Mouse (Mus musculus): ENCODE measurements around the gene Ntpcr. TPM values are rescaled to one million over a fixed set of nuclear protein-coding genes. Genes with fewer than 3 reads are reported as not detected.
A peak's percentile ranks its signal among the peaks of the same experiment; 100 is the strongest.

Ntpcr gene
- 10 to 100 TPM; 17.2 to 23.3 TPM for total RNA-seq (2021)
- long read RNA-seq, experiment 1, transcript Ntpcr-201 (5 exons, 1,155 nt): major isoform, 14 of 23 reads
- long read RNA-seq, experiment 1, partial matches to known transcripts: 2 of 23 reads
- long read RNA-seq, experiment 1, other reads (novel, unspliced or antisense): 6 of 23 reads
- long read RNA-seq, experiment 2, partial matches to known transcripts: 0 of 7 reads
- long read RNA-seq, experiment 2, other reads (novel, unspliced or antisense): 3 of 7 reads

DNA sequence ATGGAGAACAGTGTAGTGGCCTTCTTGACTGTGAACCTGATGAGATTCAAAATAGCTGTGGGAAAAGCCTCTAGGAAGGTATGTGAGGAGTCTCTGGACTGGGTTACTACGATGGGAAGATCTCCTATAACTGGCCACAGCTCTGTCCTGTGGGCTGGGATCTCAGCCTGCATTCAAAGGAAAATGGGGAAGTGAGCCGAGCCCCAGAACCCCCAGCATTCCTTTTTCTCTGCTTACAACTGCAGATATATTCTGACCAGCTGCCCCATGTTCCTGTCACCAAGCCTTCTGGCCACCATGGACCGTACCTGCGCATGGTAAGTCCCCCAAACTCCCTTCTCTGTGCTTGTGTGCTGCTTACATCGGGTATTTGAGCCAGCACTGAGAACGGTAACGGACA lies at the start of gene Ntpcr:
Gene Ntpcr, plus strand, starts transcription at position 218 of the 400 bp plus-strand sequence.
- DNase-seq: no peak

DNA sequence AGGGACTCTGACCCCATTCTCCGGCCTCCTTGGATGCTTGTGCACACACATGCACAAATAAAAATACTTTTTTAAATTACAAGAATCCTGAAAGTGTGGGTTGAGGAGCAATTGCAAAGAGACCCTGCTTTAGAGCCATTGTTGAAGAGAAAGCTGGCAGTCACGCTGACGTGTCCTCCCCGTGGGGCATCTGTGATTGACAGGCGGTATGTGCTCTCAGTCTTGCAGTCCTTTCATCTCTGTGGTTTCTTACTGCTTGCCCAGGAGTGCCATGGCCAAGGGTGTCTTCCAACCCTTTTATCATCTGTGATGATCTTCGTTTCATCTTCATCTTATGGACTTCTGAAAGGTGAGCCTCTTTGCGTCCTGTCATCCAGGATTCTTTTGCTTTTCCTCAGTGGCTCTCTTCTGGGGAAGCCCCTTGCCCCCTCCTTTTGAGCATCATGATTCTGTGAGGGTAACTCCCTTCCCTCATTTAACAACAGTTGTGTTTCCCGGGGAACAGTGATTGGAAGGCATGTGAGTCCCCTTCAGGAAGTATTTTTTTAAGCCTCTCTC lies 48.8 kb upstream of the Ntpcr start:
- no peak for DNase-seq

DNA sequence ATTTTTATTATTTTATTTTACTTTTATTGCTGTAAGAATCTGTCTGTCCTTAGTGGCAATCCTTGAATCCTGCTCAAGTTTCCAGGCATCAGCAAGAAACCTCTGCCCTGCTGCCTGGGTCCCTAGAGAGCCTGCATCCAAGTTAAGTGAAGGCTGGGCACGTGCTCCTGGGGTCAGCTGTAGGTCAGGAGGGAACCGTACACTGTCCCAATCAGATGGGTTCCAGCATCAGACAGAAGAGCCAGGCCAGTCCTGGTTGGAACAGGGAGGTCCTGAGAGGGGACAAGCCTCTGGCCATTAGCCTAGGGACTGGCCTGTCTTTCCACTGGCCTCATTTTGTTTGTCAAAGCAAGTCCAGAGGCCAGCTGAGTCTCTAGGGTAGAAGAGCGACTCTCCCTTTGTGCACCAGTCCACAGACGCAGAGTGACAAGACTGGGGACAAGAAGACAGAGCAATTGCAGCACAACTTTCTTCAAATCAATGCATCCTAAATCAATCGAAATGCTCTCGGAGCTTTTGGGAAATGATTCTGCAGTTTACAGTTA lies 44.5 kb upstream of the Ntpcr start:
- DNase-seq: no peak

DNA sequence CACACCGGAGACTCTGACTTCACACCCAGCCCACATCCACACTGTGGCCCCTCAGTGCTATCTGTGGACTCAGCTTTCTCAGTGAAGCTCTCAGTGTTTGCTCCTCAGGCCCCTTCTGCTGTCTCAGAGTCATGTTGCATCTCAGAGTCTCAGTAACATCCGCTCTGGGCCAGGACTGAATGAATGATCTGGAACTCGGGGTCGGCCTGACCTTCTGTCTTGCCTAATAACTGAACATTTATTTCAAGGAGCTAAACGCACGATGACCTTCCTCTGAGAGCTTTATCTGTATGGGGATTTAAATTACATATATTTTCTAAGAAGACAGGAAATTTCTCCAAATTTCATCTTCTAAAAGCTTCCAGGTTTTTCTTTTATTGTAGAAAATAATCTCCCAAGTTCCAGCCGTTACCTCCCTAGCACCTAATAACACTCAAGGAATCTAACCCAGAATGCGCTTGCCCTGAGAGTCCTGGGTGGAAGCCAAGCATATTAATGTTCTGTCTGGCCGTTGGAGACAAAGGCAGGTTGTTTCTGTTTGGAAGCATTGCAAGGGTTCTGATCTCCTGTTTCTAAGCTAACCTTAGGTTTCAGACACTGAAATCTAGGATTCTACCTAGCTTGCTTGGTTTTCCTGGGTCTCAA lies 43.4 kb upstream of the Ntpcr start:
- peak in 1 of 2 experiments; percentile 25 for DNase-seq

DNA sequence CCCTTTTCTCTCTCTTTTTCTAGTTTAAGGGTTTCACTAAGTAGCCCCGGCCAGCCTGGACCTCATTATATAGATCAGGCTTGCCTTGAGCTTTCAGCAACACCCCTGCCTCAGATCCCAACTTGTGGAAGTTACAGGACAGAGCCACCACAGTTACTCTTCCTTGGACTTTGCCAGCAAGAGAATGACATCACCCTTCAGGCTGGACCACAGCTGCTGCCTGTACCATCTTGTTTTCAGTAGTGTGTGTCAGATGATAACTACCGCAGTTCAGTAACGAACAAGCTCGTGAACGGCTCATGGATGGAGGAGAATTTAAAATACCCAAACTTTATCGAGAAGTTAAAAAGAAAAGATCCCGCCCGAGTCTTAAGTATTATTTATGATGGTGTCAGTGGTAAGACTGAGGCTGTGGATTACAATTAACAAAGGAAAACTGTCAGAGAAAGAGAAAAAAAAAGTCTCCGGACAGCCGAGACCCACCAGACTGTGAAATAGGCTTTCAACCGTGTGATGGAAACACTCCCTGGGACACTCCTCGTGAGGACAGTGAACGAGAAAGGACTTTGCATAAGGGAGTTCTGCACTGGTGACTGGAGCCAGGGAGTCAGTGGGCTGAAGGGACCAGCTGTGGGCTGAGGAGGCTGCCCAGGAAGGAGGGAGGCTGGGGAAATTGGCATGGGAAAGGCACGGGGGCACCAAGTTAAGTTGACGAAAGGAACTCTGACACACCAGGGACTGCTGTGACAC lies 39.4 kb upstream of the Ntpcr start:
- DNase-seq: no peak

DNA sequence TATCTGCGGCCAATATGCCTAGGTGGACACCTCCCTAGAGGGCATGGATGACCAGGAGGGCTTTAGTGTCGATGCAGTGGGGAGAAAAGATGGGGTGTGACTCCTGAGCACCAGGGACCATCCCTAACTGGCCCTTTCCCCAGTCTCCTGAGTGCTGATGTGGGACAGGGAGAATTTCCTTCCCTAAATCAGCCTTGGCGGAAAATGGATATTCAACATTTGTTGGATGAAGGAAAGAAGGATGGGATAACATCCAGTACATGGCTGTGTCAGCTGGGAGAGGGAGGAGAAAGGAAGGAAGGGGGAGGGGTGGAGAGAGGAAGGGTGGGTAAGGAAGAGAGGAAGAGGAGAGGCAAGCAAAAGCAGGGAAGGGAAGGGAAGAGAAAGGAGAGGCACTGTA lies 38.8 kb upstream of the Ntpcr start:
- no peak for DNase-seq

DNA sequence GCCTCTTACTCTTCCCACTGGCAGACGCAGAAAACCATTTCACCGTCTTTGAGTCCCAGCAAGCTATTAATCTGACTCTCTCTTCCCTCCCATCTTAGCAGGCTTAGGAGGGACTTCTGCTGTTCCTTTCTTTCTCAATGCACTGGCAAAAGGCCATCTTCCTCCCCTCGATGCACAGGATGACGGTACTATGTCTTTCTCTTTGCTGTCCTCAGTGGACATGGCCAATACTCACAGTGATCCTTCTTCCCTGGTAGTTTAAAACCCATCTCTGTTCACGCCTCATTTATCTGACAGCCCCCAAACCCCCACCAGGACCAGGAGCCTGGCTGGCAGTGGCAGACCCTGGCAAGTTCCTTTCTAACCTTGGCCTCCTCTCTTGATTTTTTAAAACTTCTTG lies 37.3 kb upstream of the Ntpcr start:
- DNase-seq: no peak

DNA sequence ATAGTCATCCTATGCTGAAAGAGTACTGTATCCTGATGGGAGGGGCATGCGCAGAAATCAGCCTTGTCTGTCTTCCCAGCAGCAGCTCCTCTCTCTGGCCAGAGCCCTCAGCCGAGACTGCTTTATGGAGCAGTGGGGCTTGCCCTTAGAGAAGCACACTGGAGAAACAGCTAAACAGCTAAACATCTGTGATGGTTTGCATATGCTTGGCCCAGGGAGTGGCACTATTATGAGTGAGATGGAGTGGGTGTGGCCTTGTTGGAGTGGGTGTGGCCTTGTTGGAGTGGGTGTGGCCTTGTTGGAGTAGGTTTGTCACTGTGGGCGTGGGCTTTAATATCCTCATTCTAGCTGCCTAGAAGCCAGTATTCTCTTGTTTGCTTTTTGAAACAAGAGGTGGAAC lies 36.6 kb upstream of the Ntpcr start:
- no peak for DNase-seq

DNA sequence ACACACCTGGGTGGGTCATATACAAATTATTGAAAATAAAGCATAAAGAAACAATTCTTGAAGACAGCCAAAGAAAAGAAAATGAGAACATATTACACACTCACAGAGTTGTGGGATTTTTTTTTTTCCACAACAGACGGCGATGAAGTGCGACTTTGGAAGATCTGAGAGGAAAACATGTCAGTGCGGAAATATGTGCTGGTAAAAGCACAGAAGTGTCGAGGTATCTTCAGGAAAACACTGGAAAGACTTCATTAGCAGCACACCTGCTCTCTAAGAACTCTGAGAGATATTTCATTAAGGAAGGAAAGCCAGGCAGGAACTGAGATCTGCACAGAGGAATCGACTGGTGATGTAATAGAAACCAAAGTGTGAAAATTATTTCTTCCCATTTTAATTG lies 33.8 kb upstream of the Ntpcr start:
- no peak for DNase-seq

DNA sequence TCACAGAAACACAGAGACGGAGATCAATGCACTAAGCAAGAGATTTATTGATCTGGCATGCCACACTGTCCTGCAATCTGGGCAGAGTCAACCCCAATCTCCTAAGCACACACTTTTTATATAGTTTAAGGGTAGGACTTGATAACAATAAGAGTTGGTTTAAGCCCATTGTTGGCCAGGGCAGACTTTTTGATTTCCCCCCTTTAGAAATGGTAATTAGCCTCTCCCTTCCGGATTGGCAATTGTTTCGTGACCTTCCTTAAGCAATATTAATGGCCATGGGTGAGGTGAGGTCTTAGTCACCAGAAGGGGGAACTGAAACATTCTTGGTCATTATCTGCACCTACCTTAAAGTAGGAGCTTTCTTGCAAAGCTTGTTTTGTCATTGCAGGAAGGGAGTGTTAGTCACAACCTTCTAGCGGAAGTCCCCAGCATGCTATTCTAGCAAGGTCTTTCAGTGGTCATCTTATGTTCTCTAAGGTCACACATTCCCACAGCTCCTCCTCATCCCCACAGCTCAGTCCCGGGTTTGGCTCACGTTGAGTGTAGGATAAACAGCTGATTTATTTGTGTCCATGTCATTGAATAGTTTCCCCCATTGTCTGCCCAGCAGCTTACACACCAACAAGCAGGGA lies 30.3 kb upstream of the Ntpcr start:
- no peak for DNase-seq

DNA sequence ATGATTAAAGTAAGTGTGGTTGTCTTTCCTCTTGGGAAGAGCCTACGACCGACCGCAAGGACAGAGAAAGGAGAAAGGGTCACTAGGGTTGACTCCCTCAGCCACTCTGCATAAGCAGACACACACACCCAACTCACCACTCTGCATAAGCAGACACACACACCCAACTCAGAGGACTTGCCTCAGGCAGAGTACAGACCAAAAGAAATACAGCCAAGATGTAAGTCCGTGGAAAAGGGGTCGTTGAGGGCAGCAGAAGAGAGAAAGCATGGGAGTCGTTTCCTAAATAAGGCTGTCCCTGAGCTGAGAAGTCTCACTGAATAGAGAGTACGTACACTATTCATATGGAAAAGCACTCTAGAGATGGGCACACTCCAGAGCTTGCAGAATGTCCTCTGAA lies 29.4 kb upstream of the Ntpcr start:
- DNase-seq: no peak

DNA sequence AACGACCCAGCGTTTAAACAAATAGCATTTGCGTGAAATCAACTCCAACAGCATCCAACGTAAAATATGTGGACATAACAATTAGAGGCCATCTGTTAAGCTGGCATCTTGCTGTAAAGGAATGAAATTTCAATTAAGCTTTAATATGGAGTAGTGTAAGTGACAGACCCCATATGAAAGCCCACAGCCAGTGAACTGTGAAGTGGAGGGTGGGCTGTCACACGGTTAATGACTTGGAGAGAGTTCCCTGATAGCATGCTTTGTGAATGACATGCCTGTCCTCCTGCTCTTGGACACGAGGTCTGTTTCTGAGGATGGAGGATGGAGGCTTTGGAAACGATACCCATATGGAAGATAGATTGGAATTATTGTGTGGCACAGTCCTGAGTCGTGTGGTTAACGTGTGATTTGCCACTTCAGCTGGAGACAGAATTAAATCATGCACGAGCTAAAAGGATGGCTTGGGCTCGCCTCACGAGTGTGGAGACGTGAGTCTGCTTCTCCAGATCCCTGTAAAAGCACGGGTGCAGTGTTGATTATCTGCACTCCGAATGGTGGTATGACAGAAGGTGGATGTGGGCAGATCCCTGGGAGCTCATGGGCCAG lies 26.8 kb upstream of the Ntpcr start:
- DNase-seq: no peak

DNA sequence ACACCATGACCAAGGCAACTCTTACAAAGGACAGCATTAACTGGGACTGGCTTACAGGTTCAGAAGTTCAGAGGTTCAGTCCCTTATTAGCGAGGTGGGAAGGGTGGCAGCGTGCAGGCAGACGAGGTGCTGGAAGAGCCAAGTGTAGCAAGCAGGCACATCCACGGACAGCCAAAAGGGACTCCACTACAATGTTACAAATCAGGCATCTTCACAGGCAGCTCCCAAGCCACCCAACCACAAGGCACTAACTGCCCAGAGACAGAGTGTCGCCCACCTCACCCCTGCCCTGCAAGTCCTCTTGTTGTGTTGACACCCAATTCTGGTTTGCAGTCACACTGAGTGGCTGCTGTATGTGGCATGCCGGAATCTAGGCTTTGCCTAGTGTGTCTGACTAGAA lies 25.3 kb upstream of the Ntpcr start:
- DNase-seq: no peak

DNA sequence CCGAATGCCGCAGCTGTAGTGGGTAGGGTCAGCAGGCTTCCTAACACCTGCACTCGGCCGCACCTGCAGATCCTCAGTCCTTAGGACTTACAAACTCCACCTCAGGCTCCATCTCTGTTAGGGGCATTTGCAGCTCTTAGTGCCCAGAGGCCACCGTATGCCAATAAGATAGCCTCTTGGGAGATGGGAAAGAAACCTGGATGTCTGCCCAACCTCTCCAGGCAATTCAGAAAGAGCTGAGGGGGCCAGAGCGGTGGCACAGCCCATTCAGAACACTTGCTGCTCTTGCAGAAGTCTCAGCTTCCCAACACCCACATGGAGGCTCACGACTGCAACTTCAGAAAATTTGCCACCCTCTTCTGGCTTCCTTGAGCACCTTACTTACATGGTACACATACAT lies 23.9 kb upstream of the Ntpcr start:
- no peak for DNase-seq

DNA sequence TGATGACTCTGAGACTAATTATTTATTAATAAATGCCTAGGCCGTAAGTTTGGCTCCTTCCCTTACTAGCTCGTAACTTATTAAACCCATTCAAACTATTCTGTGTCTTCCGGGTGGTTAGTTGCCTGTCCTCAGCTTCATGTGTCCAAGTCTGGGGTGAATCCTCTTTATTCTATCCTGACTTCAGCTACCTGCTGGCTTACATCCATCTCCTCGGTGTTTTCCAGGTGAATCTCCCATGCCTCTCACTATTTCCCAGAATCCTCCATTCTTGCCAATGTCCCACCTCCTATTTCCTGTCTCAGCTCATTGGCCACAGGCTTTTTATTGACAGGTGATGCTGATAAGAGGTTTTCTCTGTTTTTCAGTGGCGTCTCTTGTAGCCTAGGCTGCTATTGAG lies 20.6 kb upstream of the Ntpcr start:
- no peak for DNase-seq

DNA sequence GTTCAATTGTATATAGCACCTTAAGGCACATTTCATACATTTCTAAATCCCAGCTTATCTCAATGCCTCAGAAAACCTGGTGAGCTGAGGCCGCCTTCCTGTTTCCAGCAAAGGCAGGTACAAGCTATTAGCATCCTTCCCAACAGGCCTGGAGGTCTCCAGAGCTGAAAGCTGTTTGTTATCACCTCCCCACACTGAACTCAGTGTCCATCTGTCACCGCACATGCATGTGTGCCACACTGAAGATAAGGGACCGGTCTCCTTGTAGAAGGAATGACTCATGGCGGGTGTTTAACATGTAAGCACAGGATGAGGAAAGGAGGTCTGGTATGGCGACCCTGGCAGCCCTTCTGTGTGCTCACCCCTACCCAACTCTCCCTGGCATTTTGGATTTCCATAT lies 18.2 kb upstream of the Ntpcr start:
- no peak for DNase-seq

DNA sequence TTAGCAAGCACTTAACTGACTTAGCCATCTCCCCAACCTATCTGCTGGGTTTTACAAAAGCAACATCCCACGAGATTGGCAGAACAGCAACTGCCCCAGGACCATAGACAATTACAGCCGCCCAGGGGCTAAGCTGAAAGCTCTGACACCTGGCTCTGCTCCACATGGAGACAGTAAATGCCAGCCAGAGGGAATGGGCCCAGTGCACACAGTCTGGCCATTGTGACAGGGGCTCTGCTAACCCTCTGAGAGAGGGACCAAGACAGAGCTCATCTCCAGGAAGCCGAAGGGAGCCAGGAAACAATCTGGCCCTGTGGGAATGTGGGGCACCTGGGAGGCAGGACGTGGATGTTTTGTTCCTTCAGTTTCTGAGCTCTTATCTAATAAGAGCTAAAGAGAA lies 13.6 kb upstream of the Ntpcr start:
- no peak for DNase-seq

DNA sequence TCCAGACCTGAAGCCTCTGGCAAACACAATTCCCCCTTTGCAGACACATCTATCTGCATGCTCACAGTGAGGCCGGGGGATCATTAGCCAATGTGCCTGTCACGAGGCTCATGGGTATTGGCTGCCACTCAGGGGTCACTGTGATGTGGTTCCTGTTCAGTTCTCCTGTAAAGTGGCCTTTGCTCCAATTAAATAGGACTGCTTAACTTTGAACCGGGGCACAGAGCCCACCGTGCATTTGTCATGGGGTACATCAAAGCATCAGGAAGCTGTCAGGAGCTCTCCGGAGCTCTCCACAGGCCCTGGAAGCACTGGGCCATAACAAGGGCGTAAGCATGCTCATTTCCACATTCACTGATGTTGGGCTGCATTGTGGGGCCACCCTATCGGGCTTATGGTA lies 13.2 kb upstream of the Ntpcr start:
- no peak for DNase-seq

DNA sequence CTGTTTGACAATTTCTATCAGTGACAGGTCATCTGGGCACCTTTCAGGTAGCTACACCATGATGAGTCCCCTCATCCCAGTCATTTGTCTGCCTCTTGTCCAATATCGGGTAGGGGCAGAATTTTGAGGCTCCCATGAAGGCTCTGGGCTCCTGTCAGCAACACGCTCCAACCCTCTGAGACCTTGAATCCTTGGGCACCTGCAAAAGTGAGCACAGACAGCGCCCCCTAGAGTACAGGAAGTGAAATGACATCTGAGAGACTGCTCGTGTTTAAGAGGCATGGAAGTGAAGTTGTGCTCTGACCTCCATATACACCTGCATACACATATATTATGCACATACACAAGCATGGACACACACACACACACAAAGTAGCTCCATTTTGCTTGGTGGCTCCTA lies 10.8 kb upstream of the Ntpcr start:
- no peak for DNase-seq

DNA sequence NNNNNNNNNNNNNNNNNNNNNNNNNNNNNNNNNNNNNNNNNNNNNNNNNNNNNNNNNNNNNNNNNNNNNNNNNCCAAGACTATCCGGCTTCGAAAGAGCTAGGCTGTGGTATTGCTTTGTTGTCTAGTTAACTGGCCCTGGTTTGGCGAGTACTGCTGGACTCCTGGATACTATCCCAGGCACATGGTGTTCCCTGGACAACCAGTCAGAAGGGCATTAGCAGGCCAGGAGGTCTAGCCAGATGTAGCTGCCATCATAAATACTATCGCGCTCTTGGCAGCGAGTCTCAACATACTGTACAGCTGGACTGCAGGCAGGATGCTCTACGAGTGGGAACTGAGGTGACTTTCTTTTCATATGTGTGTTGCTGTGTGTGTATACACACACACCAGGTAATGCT lies 7.1 kb upstream of the Ntpcr start:
- no peak for DNase-seq

DNA sequence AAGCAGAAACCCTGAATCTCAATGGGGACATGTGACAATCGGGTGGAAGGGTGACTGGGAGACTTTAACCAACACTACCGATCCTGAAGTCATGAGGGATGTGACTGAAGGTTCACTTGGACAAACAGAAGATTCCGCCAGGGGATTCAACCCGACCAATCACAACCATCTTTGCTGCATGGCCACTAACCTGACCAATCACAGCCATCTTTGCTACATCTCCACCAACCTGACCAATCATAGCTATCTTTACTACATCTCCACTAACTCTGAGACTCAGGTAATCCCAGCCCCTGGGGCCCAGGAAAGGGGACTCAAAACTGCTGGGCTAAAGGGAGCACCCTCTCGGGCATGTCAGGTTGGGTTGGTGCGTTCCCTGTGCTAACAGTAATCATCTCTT lies 6.3 kb upstream of the Ntpcr start:
- no peak for DNase-seq
